Mouse (Mus musculus) E14TG2a.4 (cell line): ENCODE measurements at regions not wholly inside any gene's neighbourhood (a gene's known extent, or its start where the extent isn't known, plus 50 kb on each side); places are given as distances from the start of the nearest gene placed in this dataset.

Experiments used
- H3K27me3 ChIP-seq: 2 replicates; pipeline ENCODE4 v1.6.1; 2014; ENCODE audit warnings: low read length, control low read depth; ENCODE audit not compliant: insufficient read depth
- H3K36me3 ChIP-seq: 2 replicates; pipeline ENCODE4 v1.6.1; 2014; ENCODE audit warnings: low read length, control low read depth; ENCODE audit not compliant: insufficient read depth
- H3K4me1 ChIP-seq: replicated peaks from 2 replicates; pipeline ENCODE4 v1.6.1; 2014; ENCODE audit warnings: low read depth, low read length, control low read depth
- H3K4me3 ChIP-seq: replicated peaks from 2 replicates; pipeline ENCODE4 v1.5.1; 2014; ENCODE audit warnings: mild to moderate bottlenecking, low read length
- H3K9me3 ChIP-seq: 2 replicates; pipeline ENCODE4 v1.6.1; 2014; ENCODE audit warnings: low read length, control low read depth
- CTCF ChIP-seq: conservative IDR thresholded peaks from 2 replicates; pipeline ENCODE4 v1.5.1; 2014; ENCODE audit warnings: low read length
- NANOG ChIP-seq: IDR thresholded peaks from 2 replicates; pipeline ENCODE4 v1.6.1; 2014; ENCODE audit warnings: borderline replicate concordance, low read length, mixed read lengths
- POU5F1 ChIP-seq: IDR thresholded peaks from 2 replicates; pipeline ENCODE4 v1.6.1; 2014; ENCODE audit warnings: low read length, borderline replicate concordance

DNA sequence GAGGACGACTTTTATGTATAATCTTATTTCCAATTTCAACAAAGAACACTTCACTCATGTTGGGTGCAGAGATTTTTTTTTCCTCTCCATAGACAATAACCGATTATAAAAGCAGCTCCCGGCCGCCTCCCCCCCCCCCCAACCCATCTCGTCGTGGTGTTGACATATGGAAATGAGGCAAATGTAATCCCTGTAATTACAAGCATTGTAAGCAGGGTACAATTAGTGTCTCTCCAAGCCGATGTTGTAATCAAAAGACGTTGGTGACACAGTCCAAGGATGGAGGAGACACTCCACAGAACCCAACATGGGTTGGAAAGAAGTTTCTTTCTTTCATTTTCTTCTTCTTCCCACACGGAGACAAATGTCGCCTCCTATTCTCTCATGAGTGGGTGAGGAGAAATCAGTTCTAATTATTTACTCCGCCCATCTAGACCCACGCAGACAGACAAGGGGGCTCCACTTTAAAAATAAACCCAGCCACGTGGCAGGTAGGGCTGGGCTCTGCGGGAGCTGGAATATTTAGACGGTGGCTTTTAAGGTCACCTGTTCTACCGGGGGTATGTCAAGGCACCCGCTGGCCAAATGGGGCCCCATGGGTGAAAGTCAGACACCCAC, 110.0 kb downstream of the Gm26897 start:
- H3K36me3 ChIP-seq, result no peaks in the 10 kb centered on the region
- no peaks in the 10 kb centered on the region for H3K9me3 ChIP-seq
- H3K4me3 ChIP-seq, result no peak overlapping the region
- TF ChIP-seq CTCF (no peak), POU5F1 (no peak)
- H3K27me3 ChIP-seq, result peaks cover 23% of the 10 kb centered on the region
- peaks cover 23% of the 10 kb centered on the region for H3K4me1 ChIP-seq

DNA sequence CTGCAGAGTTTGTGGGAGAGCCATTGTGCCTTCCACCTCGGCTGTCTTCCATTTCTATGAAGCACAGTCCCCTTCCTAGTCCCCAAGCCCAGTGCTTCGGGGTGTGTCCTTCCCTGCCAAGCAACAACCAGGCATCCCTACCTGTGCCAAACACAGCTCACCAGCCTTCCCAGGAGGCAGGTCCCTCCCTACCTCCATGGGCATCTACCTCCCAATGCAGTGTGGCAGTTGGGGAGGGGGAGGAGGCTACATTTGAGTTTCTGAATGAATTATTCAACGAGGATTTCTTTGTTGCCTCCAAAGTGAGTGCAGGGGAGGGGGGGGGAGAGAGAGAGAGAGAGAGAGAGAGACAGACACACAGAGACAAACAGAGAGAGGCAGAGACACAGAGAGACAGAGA, 110.8 kb downstream of the Gm26897 start:
- H3K36me3 ChIP-seq, result no peaks in the 10 kb centered on the region
- H3K4me3 ChIP-seq, result no peak overlapping the region
- H3K9me3 ChIP-seq, result no peaks in the 10 kb centered on the region
- TF ChIP-seq CTCF (no peak), POU5F1 (no peak), NANOG (no peak)
- H3K4me1 ChIP-seq, result peaks cover 27% of the 10 kb centered on the region
- H3K27me3 ChIP-seq, result peaks cover 15% of the 10 kb centered on the region

DNA sequence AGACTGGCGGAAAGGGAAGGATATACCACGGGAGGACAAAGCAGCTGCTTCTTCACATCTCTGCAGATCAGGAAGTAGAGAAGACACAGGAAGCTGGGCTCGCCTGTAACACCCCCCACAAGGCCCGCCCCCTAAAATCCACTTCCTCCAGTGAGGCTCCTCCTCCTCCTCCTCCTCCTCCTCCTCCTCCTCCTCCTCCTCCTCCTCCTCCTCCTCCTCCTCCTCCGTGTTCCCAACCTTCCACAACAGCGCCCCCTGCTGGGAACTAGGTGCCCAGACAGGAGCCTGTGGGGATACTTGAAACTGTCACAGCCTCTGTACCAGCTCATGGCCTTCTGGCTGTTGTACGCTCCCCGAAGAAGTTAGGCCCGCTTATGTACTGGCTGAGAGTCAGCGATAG, 115.2 kb downstream of the Gm26897 start:
- peak overlapping the region; percentile 70 for H3K4me3 ChIP-seq
- peaks cover 14% of the 10 kb centered on the region for H3K4me1 ChIP-seq
- TF ChIP-seq CTCF (peak; percentile 37), NANOG (no peak)
- H3K36me3 ChIP-seq, result no peaks in the 10 kb centered on the region
- H3K9me3 ChIP-seq, result no peaks in the 10 kb centered on the region
- peaks cover 22% of the 10 kb centered on the region for H3K27me3 ChIP-seq

DNA sequence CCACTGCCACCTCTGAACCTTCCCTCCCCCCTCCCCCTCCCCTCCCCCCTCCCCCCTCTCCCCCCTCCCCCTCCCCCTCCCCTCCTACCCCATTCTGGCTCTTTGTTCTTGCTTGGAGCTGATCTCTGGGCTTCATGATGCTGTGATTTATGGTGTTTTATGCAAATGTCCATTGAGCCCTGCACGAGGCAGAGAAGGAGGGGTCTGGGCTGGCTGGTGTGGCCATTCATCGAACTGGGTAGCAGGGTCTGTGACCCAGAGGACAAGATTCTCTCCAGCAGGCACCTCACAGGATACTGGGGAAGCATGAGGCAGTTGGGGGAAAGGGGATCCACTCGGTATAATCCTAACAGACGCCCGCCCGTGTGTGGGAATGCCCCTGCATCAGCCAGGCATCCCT, 119.0 kb downstream of the Gm26897 start:
- Histone ChIP-seq H3K27me3 (peaks cover 16% of the 10 kb centered on the region), H3K36me3 (no peaks in the 10 kb centered on the region), H3K4me1 (peaks cover 9% of the 10 kb centered on the region), H3K4me3 (no peak overlapping the region), H3K9me3 (no peaks in the 10 kb centered on the region)
- no peak for TF ChIP-seq NANOG
- TF ChIP-seq CTCF, result no peak
- TF ChIP-seq POU5F1, result no peak

DNA sequence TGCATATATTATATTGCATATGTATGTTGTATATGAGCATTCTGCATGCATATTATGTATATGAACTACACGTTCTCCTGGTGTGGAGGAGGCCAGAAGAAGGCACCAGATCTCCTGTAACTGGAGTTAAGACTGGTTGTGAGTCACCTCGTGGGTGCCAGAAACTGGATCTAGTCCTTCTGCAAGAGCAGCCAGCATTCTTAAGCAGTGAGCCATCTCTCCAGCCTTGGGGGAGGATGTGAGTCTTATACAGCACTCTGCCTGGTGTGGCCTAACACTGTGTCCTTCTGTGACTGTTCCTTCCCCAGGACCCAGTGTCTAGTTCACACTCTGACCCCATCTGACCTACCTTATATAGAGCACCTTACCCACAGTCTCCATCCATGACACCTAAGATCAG, 121.6 kb downstream of the Gm26897 start:
- Histone ChIP-seq H3K9me3 (no peaks in the 10 kb centered on the region), H3K27me3 (peaks cover 16% of the 10 kb centered on the region), H3K4me3 (no peak overlapping the region), H3K36me3 (no peaks in the 10 kb centered on the region), H3K4me1 (no peaks in the 10 kb centered on the region)
- TF ChIP-seq POU5F1 (no peak), CTCF (no peak), NANOG (no peak)

DNA sequence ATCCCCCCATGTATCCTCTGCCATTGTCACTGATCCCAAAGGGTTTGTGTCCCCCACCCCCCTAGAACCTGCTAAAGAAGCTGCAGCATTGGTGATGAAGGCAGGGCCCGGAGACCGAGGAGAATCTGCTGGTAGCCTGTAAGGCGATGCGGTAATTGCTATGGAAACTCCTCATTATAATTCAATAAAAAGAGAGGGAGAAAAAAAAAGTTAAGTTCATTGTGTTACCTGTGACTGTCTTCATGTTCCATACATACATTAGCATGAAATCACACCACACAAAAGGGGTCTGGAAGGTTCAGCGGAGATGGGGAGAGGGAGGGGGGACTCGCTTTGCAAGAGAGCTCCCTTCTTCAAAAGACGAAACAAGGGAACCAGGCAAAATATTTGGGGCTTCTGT, 123.5 kb downstream of the Gm26897 start:
- no peak for TF ChIP-seq POU5F1
- no peak for TF ChIP-seq NANOG
- TF ChIP-seq CTCF, result no peak
- Histone ChIP-seq H3K36me3 (no peaks in the 10 kb centered on the region), H3K27me3 (peaks cover 8% of the 10 kb centered on the region), H3K4me3 (no peak overlapping the region), H3K4me1 (no peaks in the 10 kb centered on the region), H3K9me3 (no peaks in the 10 kb centered on the region)

DNA sequence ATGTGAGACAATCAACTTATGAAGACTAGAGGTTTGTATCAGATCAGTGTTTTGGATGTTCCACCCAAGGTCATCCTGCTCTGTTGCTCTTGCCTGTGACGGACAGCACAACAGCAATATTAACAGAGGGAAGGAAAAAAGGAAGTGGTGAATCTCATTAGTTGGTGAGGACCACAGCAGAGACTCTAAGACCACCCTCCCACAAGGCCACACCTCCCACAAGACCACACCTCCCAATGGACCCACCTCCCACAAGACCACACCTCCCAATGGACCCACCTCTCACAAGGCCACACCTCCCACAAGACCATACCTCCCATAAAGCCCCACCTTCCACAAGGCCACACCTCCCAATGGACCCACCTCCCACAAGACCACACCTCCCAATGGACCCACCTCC, 126.7 kb downstream of the Gm26897 start:
- Histone ChIP-seq H3K9me3 (no peaks in the 10 kb centered on the region), H3K27me3 (peaks cover 4% of the 10 kb centered on the region; the same call in 1 of the 2 replicates), H3K4me3 (no peak overlapping the region), H3K36me3 (no peaks in the 10 kb centered on the region), H3K4me1 (peaks cover 10% of the 10 kb centered on the region; the same call in 1 of the 2 replicates)
- TF ChIP-seq POU5F1 (no peak), NANOG (no peak), CTCF (no peak)

DNA sequence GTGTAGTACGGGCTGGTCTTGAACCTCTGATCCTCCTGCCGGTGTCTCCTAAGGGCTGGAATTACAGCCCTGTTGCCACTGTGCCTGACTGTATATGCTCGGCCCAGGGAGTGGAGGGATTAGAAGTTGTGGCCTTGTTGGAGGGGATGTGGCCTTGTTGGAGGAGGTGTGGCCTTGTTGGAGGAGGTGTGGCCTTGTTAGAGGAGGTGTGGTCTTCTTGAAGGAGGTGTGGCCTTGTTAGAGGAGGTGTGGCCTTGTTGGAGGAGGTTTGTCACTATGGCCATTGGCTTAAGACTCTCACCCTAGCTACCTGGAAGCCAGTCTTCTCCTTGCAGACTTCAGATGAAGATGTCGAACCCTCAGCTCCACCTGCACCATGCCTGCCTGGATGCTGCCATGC, 128.6 kb downstream of the Gm26897 start:
- no peak for TF ChIP-seq NANOG
- no peak for TF ChIP-seq CTCF
- no peak for TF ChIP-seq POU5F1

DNA sequence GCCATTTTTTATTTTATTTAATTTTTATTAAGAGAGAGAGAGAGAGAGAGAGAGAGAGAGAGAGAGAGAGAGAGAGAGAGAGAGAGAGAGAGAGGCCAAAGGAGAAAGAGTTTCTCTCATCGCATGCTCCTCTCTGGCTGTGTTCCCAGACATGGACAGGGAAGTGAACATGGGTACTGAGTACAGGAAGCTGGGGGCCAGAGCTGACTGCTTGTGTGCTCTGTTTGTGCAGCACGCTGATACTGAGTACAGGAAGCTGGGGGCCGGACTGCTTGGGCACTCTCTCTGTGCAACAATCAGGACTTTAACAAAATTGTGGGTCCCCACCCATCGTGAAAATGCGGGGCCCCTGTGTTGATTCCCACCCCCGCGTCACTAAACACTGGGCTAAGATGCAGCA, 130.2 kb downstream of the Gm26897 start:
- Histone ChIP-seq H3K4me1 (peaks cover 10% of the 10 kb centered on the region; the same call in 1 of the 2 replicates), H3K27me3 (peaks cover 26% of the 10 kb centered on the region), H3K9me3 (no peaks in the 10 kb centered on the region), H3K4me3 (no peak overlapping the region), H3K36me3 (no peaks in the 10 kb centered on the region)
- TF ChIP-seq POU5F1 (no peak), CTCF (no peak), NANOG (no peak)

More for the DNA sequence above, 128.6 kb downstream of the Gm26897 start:
- no peaks in the 10 kb centered on the region for H3K36me3 ChIP-seq
- H3K4me3 ChIP-seq, result no peak overlapping the region
- no peaks in the 10 kb centered on the region for H3K9me3 ChIP-seq
- peaks cover 10% of the 10 kb centered on the region; the same call in 1 of the 2 replicates for H3K4me1 ChIP-seq
- H3K27me3 ChIP-seq, result peaks cover 22% of the 10 kb centered on the region

DNA sequence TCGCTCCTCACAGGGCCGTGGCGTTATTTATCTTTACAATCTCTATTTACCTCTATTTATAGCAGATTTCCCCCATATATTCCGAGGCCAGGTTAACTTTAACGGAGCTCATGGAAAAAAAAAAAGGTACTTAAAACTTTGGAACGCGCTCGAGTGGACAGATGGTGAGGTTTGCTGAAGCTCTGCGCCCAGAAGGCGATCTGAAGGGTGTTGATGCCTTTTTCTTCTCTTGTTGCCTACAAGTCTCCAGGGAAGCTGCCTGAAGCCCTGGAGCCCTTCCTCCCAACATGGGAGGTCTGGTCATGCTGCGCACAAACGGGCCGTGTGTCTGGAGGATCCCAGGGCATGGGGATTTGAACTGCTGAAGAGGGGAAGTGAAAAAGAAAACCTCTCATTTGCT, 130.9 kb downstream of the Gm26897 start:
- TF ChIP-seq CTCF (no peak), POU5F1 (no peak), NANOG (no peak)
- H3K9me3 ChIP-seq, result no peaks in the 10 kb centered on the region
- H3K27me3 ChIP-seq, result peaks cover 26% of the 10 kb centered on the region
- H3K36me3 ChIP-seq, result no peaks in the 10 kb centered on the region
- H3K4me3 ChIP-seq, result no peak overlapping the region
- peaks cover 10% of the 10 kb centered on the region; the same call in 1 of the 2 replicates for H3K4me1 ChIP-seq
